Mouse (Mus musculus): ENCODE results near the gene Dact1.

Dact1 gene

DNA sequence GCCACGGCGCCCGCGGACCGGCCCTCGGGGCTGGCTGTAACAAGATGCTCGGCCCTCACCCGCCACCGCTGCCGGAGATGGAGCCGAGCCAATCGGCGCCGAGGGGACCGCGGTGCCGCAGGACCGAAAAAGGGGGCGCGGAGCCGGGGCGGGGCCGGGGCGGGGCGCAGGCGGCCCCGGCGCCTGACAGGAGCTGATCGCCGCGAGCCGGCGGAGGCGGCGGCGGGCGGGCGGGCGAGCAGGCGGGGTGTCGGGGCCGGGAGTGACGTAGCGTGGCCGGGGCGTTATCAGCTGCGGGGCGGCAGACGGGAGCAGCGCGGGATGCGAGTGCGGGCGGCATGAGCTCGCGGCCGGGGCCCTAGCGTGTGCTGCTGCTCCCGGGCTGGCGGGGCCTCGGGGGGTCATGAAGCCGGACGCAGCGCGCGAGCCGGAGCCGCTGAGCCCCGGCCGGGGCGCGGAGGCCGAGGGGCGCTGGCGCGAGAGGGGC, at the start of gene Dact1:
Dact1 (plus strand) TSS at position 304 of the 487 bp plus-strand sequence.
- peak; percentile 47 for DNase-seq (ENCODE audit: low read depth, low spot score)

DNA sequence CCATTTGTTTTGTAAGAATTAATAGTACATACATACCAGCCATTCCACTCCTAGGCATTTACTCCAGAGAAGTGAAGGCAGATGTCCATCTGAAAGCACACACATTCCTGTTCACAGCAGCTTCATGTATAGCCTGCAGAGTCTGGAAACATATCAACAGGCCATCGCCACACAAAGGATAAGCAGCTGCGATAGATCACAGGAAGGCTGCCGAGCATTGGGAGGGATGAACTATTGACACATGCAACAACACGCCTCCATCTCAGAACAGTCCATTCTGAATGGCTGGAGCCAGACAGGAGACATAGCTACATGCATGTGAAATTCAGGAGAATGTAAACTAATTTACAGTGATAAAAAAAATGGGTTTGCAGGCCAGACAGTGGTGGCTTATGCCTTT, 45.5 kb upstream of the Dact1 start:
- DNase-seq (ENCODE audit: low read depth, low spot score): no peak

DNA sequence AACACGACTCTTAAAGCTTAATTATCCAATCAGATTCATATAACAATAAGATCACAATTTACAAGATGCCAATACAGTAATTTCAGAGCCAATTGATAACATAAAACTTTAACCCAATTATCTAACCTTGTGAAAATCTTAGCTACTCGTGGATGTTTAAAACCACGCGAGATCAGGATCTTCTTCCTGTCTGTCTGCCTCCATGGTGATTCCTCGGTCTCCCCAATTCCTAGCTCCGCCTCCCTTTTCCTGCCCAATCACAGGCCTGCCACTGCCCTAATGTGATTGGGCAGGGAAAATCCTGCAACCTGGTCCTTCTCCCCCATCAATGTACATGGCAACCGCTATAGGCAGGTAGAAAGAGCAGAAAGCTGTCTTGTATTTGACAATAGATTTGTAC, 40.3 kb upstream of the Dact1 start:
- DNase-seq (ENCODE audit: low read depth, low spot score): no peak

DNA sequence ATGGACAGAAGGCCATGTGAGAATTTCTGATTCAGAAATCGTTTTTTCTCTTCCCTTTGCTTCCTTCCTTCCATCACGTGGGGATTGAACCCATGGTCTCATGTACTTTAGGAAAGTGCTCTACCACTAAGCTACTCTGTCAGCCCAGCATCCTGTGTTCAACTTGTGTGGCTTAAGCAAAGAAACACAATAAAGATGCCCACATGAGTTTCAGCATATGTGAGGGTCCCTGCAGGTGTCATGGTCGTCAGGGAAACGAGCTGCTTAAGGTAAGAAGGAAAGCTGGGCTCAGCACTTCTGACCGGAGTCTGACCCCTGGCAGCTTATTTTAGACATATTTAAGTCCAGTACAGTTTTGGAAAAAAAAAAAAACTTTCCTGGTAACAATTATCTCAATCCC, 38.6 kb upstream of the Dact1 start:
- no peak for DNase-seq (ENCODE audit: low read depth, low spot score)

DNA sequence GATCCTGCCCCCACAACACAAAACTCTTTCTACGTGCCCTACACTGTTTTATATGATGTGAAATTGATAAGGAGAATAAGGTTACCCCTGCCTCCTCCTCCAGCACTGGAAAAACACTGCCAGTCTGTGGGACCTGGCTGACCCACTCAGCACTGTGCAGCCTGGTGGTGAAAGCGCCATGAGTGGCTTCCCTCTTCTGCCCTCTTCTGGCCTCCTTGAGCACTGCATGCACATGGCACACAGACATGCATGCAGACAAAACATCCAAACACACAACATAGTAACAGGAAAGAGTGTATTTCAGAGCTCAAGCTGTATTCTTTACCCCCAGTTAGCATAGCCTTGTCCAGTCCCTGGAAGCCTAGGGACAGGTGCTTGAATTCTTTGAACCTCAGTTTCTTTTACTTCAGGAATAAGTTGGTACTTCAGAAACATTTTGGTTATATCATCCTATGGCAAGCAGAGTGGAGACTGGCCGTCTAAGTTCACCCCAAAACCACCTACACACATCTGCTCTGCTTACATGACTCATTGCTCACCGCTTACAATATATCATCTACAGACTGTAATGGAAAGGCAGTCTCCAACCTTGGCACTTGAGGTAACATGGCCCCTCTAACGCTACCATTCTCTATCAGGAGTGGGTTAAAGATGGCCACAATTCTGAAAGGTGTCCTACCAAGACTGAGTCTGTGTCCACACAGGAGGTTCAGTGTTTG, 35.0 kb upstream of the Dact1 start:
- no peak for DNase-seq (ENCODE audit: low read depth, low spot score)

DNA sequence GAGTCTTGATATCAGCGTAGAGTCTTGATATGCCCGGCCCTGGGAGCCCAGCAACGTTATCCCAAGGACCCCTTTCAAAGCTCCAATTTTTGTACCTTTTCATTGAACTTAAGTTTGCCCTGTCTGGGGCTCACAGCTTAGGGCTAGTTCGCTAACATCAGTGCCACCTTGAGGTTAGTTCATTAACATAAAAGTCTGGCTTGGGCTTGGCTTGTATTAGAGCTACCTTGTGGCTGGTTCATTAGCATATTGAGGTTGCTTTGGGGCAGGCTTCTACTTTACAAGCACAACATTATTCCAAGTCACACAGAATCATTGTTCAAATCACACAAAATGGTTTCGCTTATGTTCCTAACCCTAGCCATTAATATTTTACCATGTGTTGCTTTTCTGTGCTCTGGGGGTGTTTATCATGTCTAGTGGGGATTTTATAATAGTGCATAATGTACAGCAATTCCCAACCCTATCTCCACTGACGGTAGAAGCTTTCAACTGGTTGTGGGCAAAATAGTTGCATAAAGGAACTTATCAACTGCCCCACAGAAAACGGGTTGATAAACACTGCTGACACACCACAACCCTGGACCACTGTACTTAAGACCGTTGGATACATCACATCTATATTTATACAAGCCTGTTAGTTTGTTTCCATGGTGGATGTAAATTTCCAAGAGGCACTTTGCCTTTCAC, 33.6 kb upstream of the Dact1 start:
- DNase-seq (ENCODE audit: low read depth, low spot score): no peak

DNA sequence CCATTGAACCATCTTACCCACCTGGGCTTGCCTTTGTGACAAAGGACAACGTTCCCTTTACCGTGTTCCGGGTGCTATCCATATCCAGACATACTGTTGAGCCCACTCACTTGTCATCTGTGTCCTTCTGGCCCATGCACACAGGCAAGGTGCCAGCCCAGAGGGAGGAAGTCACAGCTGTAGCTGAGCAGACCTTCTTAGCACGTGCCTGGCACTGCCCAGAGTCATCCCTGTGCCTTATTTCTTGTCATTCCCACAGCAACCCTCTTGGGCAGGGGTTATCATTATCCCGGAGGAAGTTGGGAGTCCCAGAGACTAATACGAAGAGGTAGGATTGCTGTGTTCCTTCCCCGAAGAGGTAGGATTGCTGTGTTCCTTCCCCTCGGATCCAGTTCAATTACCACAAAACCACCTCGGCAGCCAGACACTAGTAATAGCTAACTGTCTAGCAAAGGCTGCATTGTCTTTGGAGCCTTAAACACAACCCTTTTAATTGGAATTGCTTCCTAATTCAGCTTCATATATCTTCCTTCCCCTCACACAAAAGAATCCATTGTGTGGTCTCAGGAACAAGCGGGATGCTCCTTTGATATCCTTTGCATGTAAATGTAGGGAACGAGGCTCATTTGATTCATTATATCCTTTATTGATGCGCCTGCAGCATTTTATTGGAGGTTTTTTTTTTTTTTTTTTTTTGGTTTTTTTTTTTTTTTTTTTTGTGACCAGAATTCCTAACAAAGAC, 30.0 kb upstream of the Dact1 start:
- no peak for DNase-seq (ENCODE audit: low read depth, low spot score)

DNA sequence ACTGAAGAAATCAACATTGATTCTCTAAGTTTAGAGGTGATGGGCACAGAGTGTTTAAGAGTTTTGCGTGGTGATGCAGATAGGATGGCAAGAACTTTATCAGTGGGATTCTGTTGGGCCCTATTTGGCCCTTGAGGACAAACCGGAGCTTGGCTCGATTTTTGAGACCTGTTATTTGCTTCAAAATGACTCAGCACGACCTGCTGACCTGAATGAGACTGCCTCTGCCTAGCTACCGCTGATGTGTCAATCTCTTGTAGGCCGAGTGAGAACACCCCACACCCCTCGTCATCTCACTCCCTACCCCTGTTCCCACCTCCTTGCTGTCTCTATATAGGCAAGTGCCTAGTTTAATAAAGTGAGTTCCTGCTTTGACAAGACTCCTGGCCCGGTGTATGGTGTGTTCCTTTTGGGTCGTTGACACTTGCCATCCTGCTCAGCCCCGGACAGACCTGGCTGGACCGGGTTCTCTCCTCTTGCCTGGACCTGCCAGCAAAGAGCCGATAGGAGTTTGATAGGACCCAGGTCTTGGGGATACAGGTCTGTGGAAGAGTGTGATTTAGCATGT, 28.4 kb upstream of the Dact1 start:
- no peak for DNase-seq (ENCODE audit: low read depth, low spot score)

DNA sequence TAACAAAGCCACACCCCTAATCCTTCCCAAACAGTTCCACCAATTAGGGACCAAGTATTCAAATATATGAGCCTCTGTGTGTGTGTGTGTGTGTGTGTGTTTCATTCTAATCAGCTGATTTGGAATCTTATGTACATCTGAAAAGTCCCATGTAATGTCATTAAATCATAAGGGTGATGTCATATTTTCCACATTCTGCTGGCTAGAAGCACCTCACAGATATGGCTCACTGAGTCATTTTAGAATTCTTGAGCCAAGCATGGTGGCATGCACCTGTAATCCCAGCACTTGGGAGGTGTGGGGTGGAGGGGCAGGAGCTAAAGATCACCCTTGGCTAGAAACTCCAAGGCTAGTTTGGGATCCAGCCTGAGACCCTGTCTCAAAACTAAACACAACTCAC, 24.3 kb upstream of the Dact1 start:
- no peak for DNase-seq (ENCODE audit: low read depth, low spot score)

DNA sequence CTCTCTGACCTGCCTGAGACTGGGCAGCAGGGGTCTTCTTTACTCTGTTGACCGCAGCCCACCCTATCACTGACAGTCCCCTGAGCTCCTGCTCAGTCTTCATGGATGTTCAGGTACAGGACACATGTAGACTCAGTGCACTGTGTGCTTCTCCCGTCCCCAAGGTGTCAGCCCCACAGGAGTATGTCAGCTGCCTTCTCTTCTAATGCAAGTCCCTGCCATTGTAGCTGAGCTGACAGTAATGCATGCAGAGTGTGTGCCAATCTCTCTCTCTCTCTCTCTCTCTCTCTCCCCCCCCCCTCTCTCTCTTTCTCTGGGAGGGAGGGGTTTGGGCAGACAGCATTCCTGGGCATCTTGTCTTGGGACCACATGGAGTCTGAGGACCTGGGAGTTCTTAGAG, 19.2 kb upstream of the Dact1 start:
- no peak for DNase-seq (ENCODE audit: low read depth, low spot score)

DNA sequence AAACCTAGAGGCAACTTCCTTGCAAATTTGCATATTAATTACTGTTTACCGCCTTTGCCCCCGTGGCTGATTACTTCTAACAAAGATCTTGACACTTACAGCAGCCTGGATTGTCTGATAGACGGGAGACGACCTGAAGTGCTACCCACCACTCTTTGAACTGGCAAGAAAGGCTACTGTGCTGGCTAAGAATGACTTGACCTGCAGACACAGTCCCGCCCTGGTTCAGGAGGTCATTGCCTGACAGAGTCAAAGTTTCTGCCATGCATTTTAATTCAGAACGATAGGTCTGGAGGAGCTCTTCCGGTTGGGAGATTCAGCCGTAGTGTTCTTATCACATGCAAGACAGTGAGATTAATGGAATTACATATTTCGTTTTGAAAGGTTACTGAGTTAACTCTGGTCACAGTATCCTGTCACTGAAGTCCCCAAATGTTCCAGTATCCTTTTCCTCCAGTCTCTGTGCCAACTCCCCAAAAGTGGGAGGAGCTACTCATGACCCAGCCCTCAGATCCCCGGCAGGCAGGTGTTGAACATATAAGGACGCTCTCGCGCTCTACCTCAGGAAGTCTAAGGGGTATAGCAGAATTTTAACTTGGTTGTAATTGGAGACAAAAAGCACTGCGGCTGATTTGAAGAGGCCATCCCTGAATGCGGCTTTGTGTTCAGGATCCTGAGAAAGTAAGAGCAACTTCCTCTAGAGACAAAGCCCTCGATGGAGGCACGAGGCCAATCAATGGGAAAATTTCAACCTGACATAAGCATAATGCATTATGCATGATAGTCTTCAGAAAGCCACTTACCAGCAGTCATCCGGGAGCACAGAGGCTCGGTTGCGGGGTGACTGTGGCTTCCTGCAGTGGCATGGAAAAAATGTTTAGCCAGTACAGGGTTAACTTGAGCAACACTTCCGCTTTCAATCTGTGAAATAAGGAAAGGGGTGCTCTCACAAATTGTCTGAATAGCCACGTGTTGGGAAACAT, 15.4 kb upstream of the Dact1 start:
- no peak for DNase-seq (ENCODE audit: low read depth, low spot score)

DNA sequence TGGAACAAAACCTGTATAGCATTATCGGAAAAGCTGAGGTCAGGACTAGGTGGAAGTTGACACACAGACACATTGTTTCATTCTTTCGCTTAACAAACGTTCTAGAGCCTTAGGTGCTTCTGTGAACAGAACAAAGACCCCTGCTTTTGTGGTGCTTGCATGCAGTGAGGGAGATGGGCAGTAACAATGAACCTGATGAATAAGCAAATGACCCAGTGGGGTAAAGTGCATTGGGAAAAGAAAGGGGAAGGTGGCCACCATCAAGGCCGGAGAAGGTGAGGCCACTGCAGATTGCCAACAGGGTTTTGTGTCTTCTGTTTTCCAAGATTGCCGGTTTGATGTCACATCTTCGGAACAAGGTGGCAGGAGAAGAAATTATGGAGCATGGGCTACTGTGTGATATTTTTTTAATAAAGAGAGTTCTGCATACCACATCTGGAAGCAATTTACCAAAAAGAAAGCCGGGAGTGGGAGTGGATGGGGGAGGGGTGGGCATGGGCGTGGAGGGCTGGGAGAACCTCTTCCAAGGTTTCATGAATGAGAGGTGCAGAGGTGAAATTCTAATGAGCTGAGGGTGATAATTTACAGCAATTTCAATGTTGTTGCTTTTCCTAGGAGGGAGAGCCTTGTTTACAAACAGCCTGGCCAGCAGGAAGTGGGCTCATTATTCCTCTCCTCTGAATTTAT, 12.7 kb upstream of the Dact1 start:
- no peak for DNase-seq (ENCODE audit: low read depth, low spot score)

DNA sequence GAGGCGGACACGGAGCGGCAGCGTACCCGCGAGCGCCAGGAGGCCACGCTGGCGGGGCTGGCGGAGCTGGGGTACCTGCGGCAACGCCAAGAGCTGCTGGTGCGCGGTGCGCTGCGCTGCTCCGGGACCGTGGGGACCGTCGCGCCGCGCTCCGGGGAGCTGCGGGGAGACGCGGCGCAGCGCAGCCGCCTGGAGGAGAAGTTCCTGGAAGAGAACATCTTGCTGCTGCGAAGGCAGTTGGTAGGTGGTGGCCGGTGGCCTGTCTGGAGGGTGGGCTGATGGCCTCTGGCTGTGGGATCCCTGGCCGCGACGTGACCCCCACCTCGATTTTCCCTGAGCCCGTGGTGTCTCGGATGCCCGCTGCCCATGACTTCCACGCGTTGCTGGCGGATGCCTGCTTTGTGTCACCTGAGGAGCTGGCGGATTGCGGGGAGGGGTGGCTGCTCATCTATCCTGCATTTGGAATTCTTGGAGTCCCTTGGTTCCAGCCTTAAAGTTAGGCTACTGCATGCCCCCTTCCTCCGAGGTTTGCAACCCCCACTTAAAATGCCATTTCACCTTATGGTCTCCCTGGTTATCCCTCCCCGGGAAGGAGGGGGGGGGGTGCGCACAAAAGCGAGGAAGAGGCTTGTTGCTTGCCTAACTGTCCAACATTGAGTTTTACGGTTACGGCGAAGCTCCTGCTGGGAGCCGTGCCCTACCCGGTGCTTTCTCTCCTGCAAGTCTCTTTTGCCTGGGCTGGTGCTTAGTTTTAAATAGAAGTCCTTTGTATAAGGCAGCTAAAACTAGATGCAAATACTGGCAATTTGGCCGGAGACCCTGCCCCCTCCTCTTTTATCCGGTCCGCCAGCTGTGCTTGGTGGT, 616 bp downstream of the Dact1 start:
- no peak for DNase-seq (ENCODE audit: low read depth, low spot score)

DNA sequence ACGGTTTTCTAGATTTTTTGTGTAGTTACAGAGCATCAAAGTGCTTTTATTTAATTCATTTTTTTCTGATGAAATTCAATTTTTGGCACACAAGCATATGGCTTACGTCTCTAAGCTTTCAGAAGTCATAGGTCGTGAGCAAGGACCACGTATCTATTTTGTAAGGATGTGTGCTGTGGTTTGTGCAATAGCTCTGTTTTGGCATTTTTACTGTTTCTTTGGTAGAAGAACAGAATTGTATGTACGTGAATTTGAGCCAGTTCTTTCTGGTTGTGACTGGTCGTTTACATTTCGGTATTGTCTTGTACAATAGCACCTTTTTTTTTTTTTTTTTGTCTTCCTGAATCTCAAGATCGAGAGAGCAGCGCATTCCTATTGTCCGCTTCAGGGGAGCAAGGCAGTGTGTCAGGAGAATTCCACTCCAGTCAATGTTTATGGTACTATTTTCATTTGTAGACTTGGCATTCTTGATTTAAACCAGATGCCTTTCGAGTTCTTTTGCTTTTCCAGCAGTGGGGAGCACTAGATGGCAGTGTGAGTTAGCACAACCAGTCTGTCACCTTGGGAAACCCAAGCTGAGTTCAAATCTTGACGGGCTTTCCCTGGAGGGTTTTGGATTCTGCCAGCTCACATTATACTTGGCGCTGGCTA, 1.7 kb downstream of the Dact1 start:
- DNase-seq (ENCODE audit: low read depth, low spot score): peak; percentile 17

DNA sequence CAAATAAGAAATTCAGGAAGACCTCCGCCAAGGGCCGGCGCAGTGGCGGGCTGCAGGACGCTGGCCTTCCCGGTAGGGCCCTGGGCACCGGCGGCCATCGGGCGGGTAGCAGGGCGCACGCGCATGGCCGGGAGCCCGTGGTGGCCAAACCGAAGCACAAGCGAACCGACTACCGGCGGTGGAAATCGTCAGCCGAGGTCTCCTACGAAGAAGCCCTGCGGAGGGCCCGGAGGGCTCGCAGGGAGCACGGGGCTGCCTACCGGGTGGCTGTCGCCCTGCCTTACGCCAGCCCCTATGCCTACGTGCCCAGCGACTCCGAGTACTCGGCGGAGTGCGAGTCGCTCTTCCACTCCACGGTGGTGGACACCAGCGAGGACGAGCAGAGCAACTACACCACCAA, 8.6 kb downstream of the Dact1 start:
- DNase-seq (ENCODE audit: low read depth, low spot score): no peak

DNA sequence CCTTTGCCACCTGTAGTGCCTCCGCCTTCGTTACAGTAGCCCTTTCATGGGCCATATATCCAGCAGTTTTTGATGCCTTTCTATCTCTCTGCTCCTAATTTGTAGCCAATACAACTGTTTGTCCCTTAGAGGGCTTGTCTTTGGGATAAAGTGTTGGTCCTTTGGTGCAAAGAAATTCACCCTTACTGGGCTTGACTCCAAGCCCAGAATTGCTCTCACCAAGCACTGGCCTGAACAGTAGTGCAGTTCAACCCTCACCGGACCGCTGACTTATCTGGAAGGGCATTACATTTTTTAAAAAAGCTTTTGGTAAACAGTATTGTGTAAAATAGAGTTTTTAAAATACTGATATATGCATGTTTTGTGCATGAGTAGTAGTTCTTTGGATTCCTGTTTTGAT, 9.9 kb downstream of the Dact1 start:
- no peak for DNase-seq (ENCODE audit: low read depth, low spot score)

DNA sequence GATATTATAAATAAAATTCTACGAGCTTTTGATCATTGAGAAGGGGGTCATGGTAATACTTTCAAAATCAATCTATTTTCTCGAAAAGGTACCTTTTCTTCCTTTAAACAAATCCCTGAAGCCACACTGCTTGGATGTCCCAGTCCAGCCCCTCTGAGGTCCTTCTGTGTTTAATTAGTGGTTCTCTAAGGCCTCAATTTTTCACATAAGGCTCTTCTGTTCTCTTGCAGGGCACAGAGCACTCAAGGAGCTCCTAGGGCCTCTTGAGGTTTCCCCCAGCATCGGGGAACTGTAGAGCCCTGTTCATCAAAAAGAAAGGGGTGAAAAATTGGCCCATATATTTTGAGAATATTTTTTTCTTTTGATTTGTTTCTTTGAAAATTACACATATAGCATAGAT, 23.0 kb downstream of the Dact1 start:
- no peak for DNase-seq (ENCODE audit: low read depth, low spot score)

DNA sequence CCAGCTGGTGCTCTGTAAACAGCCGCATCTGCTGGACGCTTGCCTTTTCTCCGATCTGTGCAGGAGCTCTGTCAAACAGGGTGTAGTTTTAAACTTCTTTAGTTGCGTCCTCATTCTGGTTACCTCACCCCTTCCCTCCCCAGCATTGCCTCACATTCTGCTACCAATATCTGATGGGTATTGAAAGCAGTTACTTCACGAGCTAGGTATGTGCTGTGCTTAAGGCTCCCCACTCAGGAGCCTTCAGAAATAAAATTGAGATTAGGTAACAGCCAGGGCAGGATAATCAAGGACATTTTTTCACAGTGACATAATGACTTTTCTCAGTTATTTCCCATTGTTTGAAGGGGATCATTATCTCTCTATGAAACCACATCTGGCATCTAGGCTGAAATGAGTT, 23.9 kb downstream of the Dact1 start:
- no peak for DNase-seq (ENCODE audit: low read depth, low spot score)

DNA sequence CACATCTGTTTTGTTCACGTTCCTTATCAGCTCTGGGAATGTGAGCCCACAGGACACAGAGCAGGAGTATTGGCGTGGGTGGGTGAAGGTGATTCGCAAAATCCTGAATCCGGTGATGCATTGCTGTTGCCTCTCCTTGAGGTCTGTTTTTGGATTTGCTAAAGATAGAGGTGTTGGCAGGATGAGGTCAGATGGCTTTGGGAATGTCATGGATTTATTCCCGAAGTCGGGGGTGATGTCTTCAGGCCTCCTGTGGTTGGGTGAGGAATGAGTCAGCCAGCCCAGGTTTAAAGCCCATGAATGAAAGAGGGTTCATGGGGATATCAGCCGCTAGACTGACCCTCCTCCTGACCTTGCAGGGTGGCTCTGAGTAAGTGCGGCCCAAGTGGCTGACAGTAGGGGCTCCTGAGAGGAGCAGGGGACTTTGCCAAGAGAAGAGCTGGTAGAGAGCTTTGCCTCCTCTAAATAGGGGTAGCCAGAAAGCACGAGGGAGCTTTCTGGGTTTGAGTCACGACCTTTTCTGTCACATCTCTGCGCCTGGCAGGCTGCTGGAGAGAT, 27.4 kb downstream of the Dact1 start:
- DNase-seq (ENCODE audit: low read depth, low spot score): no peak
